Mouse (Mus musculus) lung, embryonic 14.5 days (tissue): Measurements from ENCODE around the gene Rreb1. TPM values are rescaled to one million over a fixed set of nuclear protein-coding genes. Genes with fewer than 3 reads are reported as not detected.

ENCODE experiments used
- ATAC-seq: fragments of 200-750 bp; cut with Nextera tagmentation; 2 replicates; pipeline ENCODE4 v1.8.0; 2017; ENCODE audit warnings: mild to moderate bottlenecking, moderate TSS enrichment, moderate library complexity; ENCODE audit not compliant: insufficient read depth
- DNase-seq: peaks from one replicate; pipeline ENCODE4 v3.0.0-alpha.2; 2015
- H3K27ac ChIP-seq: fragments of 300-500 bp; sonication (generic); 2 replicates; pipeline ENCODE4 v1.5.1; 2014; ENCODE audit warnings: low read depth, mild to moderate bottlenecking, moderate library complexity
- H3K27me3 ChIP-seq: fragments of 300-500 bp; sonication (generic); 2 replicates; pipeline ENCODE4 v1.6.1; 2014; ENCODE audit warnings: low read length, control low read depth; ENCODE audit not compliant: insufficient read depth
- H3K36me3 ChIP-seq: fragments of 300-500 bp; sonication (generic); 2 replicates; pipeline ENCODE4 v1.6.1; 2014; ENCODE audit warnings: control low read depth; ENCODE audit not compliant: insufficient read depth
- H3K4me1 ChIP-seq: fragments of 300-500 bp; sonication (generic); 2 replicates; pipeline ENCODE4 v1.6.1; 2014; ENCODE audit warnings: antibody characterized with exemption, control low read depth; ENCODE audit not compliant: insufficient read depth
- H3K4me2 ChIP-seq: fragments of 300-500 bp; sonication (generic); 2 replicates; pipeline ENCODE4 v1.6.1; 2014; ENCODE audit warnings: mild to moderate bottlenecking
- H3K4me3 ChIP-seq: fragments of 300-500 bp; sonication (generic); 2 replicates; pipeline ENCODE4 v1.5.1; 2014; ENCODE audit warnings: low read depth, low read length
- H3K9ac ChIP-seq: fragments of 300-500 bp; sonication (generic); 2 replicates; pipeline ENCODE4 v1.6.1; 2014
- H3K9me3 ChIP-seq: fragments of 300-500 bp; sonication (generic); 2 replicates; pipeline ENCODE4 v1.6.1; 2016; ENCODE audit warnings: low read depth, low read length, control low read depth
- CTCF ChIP-seq: IDR thresholded peaks from 2 replicates; pipeline ENCODE4 v1.5.1; 2016; ENCODE audit warnings: antibody characterized with exemption, low read depth
- WGBS: fragments of 180-500 bp; shearing (Covaris S2); extraction: QIAGEN DNeasy Blood & Tissue Kit; methylation state at CpG from one replicate; pipeline ENCODE4 v1.1.7; 2014; 5-methylcytosine and 5-hydroxymethylcytosine counted together
- polyA plus RNA-seq: library from polyadenylated mRNA; unstranded; fragments of >200 nt; fragmentation: Nextera tagmentation; extraction: Ambion mirVana; gene quantifications from 2 replicates; pipeline ENCODE4 v1.2.1, GENCODE M21; 2014

The Rreb1 gene
- polyA plus RNA-seq, 1 experiment from 2014 or later = 22.5 TPM

GRCm38 (mm10) chr13:37778594-37779231, 513 bp downstream of the Rreb1 start:
- Histone ChIP-seq H3K4me3 (peak overlapping the region; percentile 58), H3K9me3 (no peaks in the 10 kb centered on the region), H3K27ac (peak overlapping the region; percentile 10), H3K27me3 (no peaks in the 10 kb centered on the region), H3K9ac (peak overlapping the region; percentile 64), H3K4me2 (peak overlapping the region; percentile 100), H3K4me1 (peaks cover 6% of the 10 kb centered on the region), H3K36me3 (no peaks in the 10 kb centered on the region)
- TF ChIP-seq CTCF = no peak
- ATAC-seq (peak; percentile 70), DNase-seq (peak; percentile 45)
- under 1% methylated on average over 33 of the region's 33 CpGs for WGBS

GRCm38 (mm10) chr13:37779251-37779667, 1.1 kb downstream of the Rreb1 start:
- WGBS = 2% methylated on average over 9 of the region's 9 CpGs
- ATAC-seq = no peak
- Histone ChIP-seq H3K9me3 (no peaks in the 10 kb centered on the region), H3K4me3 (peak overlapping the region; percentile 58), H3K9ac (peak overlapping the region; percentile 64), H3K27ac (peak overlapping the region; percentile 10; the same call in 1 of the 2 replicates), H3K27me3 (no peaks in the 10 kb centered on the region), H3K36me3 (no peaks in the 10 kb centered on the region), H3K4me1 (peaks cover 6% of the 10 kb centered on the region), H3K4me2 (peak overlapping the region; percentile 100)
- DNase-seq = no peak
- no peak for TF ChIP-seq CTCF

DNA sequence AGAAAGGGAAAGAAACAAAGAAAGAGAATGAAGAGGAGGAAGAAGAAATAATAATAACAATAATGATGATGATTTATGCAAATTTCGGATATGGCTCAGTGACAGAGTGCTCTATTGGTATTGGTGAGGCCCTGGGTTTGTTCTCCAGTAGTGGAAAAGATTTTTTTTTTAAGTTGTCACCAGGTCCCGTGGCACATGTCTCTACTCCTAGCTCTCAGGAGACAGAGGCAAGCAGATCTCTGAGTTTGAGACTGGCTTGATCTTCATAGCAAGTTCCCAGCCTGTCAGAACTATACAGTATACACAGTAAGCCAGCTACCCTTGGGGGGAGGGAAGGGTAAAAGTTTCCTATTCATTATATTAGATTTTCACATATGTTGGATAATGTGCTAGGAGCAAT, 3.4 kb downstream of the Rreb1 start:
- no peak overlapping the region for H3K4me3 ChIP-seq
- no peaks in the 10 kb centered on the region for H3K27me3 ChIP-seq
- H3K4me1 ChIP-seq = peaks cover 6% of the 10 kb centered on the region
- H3K9me3 ChIP-seq = no peaks in the 10 kb centered on the region
- TF ChIP-seq CTCF = no peak
- no peak overlapping the region for H3K27ac ChIP-seq
- H3K9ac ChIP-seq = no peak overlapping the region
- WGBS = 69% methylated on average over 2 of the region's 2 CpGs
- no peaks in the 10 kb centered on the region for H3K36me3 ChIP-seq
- DNase-seq (no peak), ATAC-seq (no peak)
- no peak overlapping the region for H3K4me2 ChIP-seq

DNA sequence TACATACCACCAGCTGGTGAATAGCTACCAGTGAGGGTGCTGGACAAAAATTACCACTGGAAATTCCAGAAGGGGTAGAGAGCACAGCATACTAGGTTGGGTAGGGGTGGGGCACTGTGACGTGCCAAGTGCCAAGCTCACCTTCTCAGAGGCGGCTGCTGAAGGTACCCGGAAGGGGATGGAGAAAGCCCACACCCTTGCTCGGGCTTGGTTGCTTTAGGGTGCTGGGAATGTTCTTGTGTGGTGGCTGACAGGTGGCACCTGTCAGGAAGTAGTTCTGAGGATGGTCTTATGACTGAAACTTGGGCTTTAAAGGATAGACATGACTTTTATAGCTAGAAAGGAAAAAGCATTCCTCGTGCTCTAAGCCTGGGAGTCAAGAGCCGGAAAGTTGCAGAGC, 3.9 kb downstream of the Rreb1 start:
- no peaks in the 10 kb centered on the region for H3K36me3 ChIP-seq
- no peak for ATAC-seq
- DNase-seq = no peak
- no peak overlapping the region for H3K4me2 ChIP-seq
- no peaks in the 10 kb centered on the region for H3K27me3 ChIP-seq
- no peak for TF ChIP-seq CTCF
- no peaks in the 10 kb centered on the region for H3K9me3 ChIP-seq
- H3K9ac ChIP-seq = no peak overlapping the region
- 75% methylated on average over 6 of the region's 6 CpGs for WGBS
- no peak overlapping the region for H3K27ac ChIP-seq
- no peak overlapping the region for H3K4me3 ChIP-seq
- peaks cover 6% of the 10 kb centered on the region for H3K4me1 ChIP-seq

- Histone ChIP-seq H3K4me1 (no peaks in the 10 kb centered on the region), H3K36me3 (no peaks in the 10 kb centered on the region), H3K9ac (no peak overlapping the region), H3K9me3 (no peaks in the 10 kb centered on the region), H3K4me3 (no peak overlapping the region), H3K27me3 (no peaks in the 10 kb centered on the region), H3K4me2 (no peak overlapping the region), H3K27ac (no peak overlapping the region)
- 85% methylated on average over 6 of the region's 6 CpGs for WGBS
- no peak for TF ChIP-seq CTCF
- DNase-seq = no peak
- ATAC-seq = no peak
These were observed 5.5 kb downstream of the Rreb1 start for GRCm38 (mm10) chr13:37783676-37784075.

GRCm38 (mm10) chr13:37784226-37784625, 6.0 kb downstream of the Rreb1 start:
- no peak overlapping the region for H3K27ac ChIP-seq
- ATAC-seq (no peak), DNase-seq (peak; percentile 24)
- H3K4me1 ChIP-seq = no peaks in the 10 kb centered on the region
- no peak overlapping the region for H3K9ac ChIP-seq
- H3K4me2 ChIP-seq = no peak overlapping the region
- H3K9me3 ChIP-seq = no peaks in the 10 kb centered on the region
- H3K27me3 ChIP-seq = no peaks in the 10 kb centered on the region
- no peak overlapping the region for H3K4me3 ChIP-seq
- TF ChIP-seq CTCF = no peak
- no peaks in the 10 kb centered on the region for H3K36me3 ChIP-seq
- 65% methylated on average over 7 of the region's 7 CpGs for WGBS

GRCm38 (mm10) chr13:37792739-37793336, 14.6 kb downstream of the Rreb1 start:
- Histone ChIP-seq H3K4me2 (no peak overlapping the region), H3K4me1 (no peaks in the 10 kb centered on the region), H3K27ac (no peak overlapping the region), H3K27me3 (no peaks in the 10 kb centered on the region), H3K4me3 (no peak overlapping the region), H3K36me3 (no peaks in the 10 kb centered on the region), H3K9me3 (no peaks in the 10 kb centered on the region), H3K9ac (no peak overlapping the region)
- WGBS = 88% methylated on average over 11 of the region's 11 CpGs
- no peak for TF ChIP-seq CTCF
- DNase-seq = no peak
- ATAC-seq = no peak
